Mouse (Mus musculus) hindbrain, postnatal 0 days (tissue): ENCODE measurements around the gene Klk5. TPM values are rescaled to one million over a fixed set of nuclear protein-coding genes. Genes with fewer than 3 reads are reported as not detected.

Source experiments
- ATAC-seq: fragments of 200-750 bp; cut with Nextera tagmentation; 2 replicates; pipeline ENCODE4 v1.8.0; 2017; ENCODE audit warnings: mild to moderate bottlenecking, moderate TSS enrichment, moderate library complexity
- DNase-seq: peaks from one replicate; pipeline ENCODE4 v3.0.0-alpha.2; 2015; ENCODE audit warnings: low spot score
- H3K27ac ChIP-seq: fragments of 300-500 bp; sonication (generic); 2 replicates; pipeline ENCODE4 v1.5.1; 2014; ENCODE audit warnings: mild to moderate bottlenecking
- H3K27me3 ChIP-seq: fragments of 300-500 bp; sonication (generic); 2 replicates; pipeline ENCODE4 v1.6.1; 2014; ENCODE audit warnings: low read length, mixed read lengths; ENCODE audit not compliant: insufficient read depth
- H3K36me3 ChIP-seq: fragments of 300-500 bp; sonication (generic); 2 replicates; pipeline ENCODE4 v1.6.1; 2014; ENCODE audit warnings: low read length, mixed read lengths; ENCODE audit not compliant: insufficient read depth
- H3K4me1 ChIP-seq: fragments of 300-500 bp; sonication (generic); 2 replicates; pipeline ENCODE4 v1.6.1; 2014; ENCODE audit warnings: antibody characterized with exemption, low read length, mixed read lengths; ENCODE audit not compliant: insufficient read depth
- H3K4me2 ChIP-seq: fragments of 300-500 bp; sonication (generic); 2 replicates; pipeline ENCODE4 v1.6.1; 2014; ENCODE audit warnings: low read depth, mild to moderate bottlenecking, low read length, moderate library complexity, mixed read lengths
- H3K4me3 ChIP-seq: fragments of 300-500 bp; sonication (generic); 2 replicates; pipeline ENCODE4 v1.5.1; 2014; ENCODE audit warnings: low read length
- H3K9ac ChIP-seq: fragments of 300-500 bp; sonication (generic); replicated peaks from 2 replicates; pipeline ENCODE4 v1.6.1; 2014; ENCODE audit warnings: mild to moderate bottlenecking, low read length, moderate library complexity, mixed read lengths
- H3K9me3 ChIP-seq: fragments of 300-500 bp; sonication (generic); 2 replicates; pipeline ENCODE4 v1.6.1; 2016; ENCODE audit warnings: low read length, mixed read lengths
- CTCF ChIP-seq: IDR thresholded peaks from 2 replicates; pipeline ENCODE4 v1.5.1; 2016; ENCODE audit warnings: antibody characterized with exemption, control low read depth, low read depth
- WGBS: fragments of 180-500 bp; shearing (Covaris S2); extraction: QIAGEN DNeasy Blood & Tissue Kit; methylation state at CpG from one replicate; pipeline ENCODE4 v1.1.7; 2014; 5-methylcytosine and 5-hydroxymethylcytosine counted together
- polyA plus RNA-seq: library from polyadenylated mRNA; unstranded; fragments of >200 nt; fragmentation: Nextera tagmentation; extraction: Ambion mirVana; gene quantifications from 2 replicates; pipeline ENCODE4 v1.2.1, GENCODE M21; 2015
- total RNA-seq: library from RNA; depleted of rRNA; stranded (reverse); fragments of >200 nt; gene quantifications from 2 replicates; pipeline ENCODE4 v1.2.3, GENCODE M21; 2014; rRNA removed

Klk5 gene
- total RNA-seq (not detected in 2 replicates), polyA plus RNA-seq (not detected in 2 replicates)

DNA sequence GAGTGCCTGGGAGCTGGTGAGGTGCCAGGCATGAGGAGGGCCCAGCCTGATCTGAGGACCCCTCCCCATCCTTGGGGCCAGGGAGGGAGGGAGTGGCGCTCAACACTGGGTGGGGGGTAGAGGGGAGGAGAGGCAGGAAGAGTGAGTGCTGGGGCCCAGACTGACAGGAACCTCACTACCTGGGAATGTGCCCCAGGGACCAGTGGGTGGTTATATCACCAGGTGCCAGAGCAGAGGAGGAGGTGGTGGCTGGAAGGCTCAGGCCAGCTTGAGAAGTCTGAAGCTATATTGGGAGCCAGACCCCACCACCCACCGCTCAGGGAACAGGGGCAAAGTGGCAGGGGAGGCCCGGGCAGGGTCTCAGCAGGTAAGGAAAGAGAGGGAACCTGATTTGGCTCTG, at the start of gene Klk5:
Gene Klk5, plus strand, starts transcription at position 271 of the 400 bp plus-strand sequence.
- Histone ChIP-seq H3K27ac (no peak within 1 kb of the TSS), H3K27me3 (no peaks in the 10 kb centered on the region), H3K36me3 (no peaks in the 10 kb centered on the region), H3K9ac (no peak within 1 kb of the TSS), H3K9me3 (no peaks in the 10 kb centered on the region), H3K4me2 (no peak within 1 kb of the TSS), H3K4me3 (no peak within 1 kb of the TSS), H3K4me1 (no peaks in the 10 kb centered on the region)
- no peak for ATAC-seq
- WGBS = 60% methylated on average over 2 of the region's 3 CpGs
- DNase-seq = no peak
- TF ChIP-seq CTCF = no peak

DNA sequence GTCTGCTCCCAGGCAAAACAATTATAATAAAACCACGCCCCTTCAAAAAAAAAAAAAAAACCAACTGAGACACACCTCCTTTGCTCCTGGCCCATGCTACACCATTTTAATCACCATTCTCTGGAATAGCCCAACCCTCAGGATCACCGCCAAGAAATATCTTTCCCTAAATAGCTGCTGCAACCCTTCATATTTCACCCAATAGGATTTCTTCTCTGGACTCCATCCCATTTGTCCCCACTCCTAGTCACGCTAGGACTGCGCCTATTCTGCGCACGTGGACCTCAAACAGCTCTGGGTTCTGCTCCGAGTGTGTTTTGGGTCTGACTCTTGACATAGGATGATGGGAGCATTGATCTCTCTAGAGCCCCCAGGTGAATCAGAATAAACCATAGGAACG, 45.4 kb upstream of the Klk5 start:
- Histone ChIP-seq H3K4me3 (peak overlapping the region; percentile 44), H3K9me3 (no peaks in the 10 kb centered on the region), H3K36me3 (no peaks in the 10 kb centered on the region), H3K27me3 (0 out of 2 replicates have a peak, but pooled peaks cover 10% of the 10 kb centered on the region), H3K4me1 (peaks cover 9% of the 10 kb centered on the region; the same call in 1 of the 2 replicates), H3K4me2 (peak overlapping the region; percentile 73), H3K27ac (no peak overlapping the region), H3K9ac (peak overlapping the region; percentile 45; the same call in 1 of the 2 replicates)
- TF ChIP-seq CTCF = no peak
- 6% methylated on average over 8 of the region's 8 CpGs for WGBS
- peak; percentile 5 for DNase-seq
- peak; percentile 48 for ATAC-seq

DNA sequence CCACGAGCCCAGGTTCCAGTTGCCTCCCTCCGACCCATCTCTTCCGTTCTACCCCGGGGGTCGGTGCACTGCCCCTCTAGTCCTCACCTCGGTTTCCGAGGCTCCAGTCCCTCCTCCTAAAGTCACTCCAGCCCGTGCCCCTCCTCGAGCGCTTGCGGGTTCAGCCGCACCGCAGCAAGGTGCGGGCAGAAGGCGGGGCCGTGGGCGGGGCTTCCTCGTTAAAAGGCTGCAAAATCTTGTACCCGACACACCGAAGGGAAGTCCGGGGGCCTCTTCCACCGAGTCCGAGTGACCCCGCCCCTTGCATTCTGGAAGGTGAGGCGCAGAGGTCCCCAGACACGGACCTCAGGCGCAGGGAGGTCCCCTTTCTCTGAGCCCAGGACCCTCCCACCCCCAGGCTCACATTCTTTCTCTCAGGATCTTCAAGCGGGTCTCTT, 44.4 kb upstream of the Klk5 start, which contains the start of gene Klk8:
Gene Klk8, plus strand, starts transcription at position 245 of the 437 bp plus-strand sequence.
- Histone ChIP-seq H3K9me3 (no peaks in the 10 kb centered on the region), H3K9ac (peak within 1 kb of the TSS; percentile 45), H3K36me3 (no peaks in the 10 kb centered on the region), H3K4me3 (peak within 1 kb of the TSS; percentile 44), H3K27me3 (0 out of 2 replicates have a peak, but pooled peaks cover 10% of the 10 kb centered on the region), H3K4me2 (peak within 1 kb of the TSS; percentile 73), H3K4me1 (peaks cover 9% of the 10 kb centered on the region; the same call in 1 of the 2 replicates), H3K27ac (no peak within 1 kb of the TSS)
- WGBS = under 1% methylated on average over 28 of the region's 28 CpGs
- TF ChIP-seq CTCF = no peak
- ATAC-seq = peak; percentile 53; the same call in 1 of the 2 replicates
- DNase-seq = peak; percentile 19

DNA sequence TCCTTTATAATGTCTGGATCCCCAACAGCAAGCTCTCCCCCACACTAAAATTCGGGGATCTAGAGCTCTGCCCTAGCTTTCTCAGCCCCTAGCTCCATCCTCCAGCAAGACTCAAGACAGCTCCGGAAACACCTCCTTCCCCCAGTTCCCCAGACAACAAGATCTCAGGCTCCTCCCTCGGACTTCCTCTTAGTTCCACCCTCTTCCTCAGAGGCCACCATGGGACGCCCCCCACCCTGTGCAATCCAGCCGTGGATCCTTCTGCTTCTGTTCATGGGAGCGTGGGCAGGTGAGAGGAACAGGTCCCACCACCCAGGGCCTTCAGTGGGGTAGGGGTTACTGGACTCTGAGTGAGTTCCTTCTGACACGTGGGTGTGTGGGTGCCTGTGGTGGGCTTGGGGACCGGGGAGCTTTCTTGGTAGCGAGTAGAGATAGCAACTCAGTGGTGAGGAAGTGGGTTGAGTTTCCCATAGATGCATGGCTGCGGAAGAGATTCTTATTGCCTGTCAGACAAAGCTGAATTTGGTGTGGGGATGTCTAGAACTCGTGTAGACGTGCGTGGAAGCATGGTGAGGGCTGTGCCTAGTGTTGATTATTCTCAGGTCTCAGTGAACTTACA, 43.8 kb upstream of the Klk5 start:
- Histone ChIP-seq H3K27me3 (0 out of 2 replicates have a peak, but pooled peaks cover 10% of the 10 kb centered on the region), H3K36me3 (no peaks in the 10 kb centered on the region)
- DNase-seq = no peak

DNA sequence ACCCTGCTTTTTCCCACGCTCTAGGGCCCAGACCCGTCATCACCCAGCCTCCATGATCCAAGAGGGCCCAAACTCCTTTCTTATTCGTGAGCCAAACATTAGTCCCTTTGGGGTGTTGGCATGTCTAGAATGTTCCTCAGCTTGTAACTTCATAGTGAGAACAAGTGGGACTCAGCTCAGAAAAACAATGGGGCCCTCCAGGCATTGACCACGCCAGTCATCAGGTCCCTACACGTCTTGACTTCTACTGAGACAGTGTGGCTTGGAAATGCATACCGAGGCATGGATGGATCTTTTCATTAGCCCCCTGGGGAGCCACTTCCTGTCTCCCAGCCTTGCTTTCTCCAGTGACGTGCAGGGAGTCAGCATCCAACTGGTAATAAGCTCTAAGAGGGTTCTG, 41.9 kb upstream of the Klk5 start:
- Histone ChIP-seq H3K4me3 (no peak overlapping the region), H3K4me2 (no peak overlapping the region), H3K4me1 (peaks cover 9% of the 10 kb centered on the region; the same call in 1 of the 2 replicates), H3K9me3 (no peaks in the 10 kb centered on the region), H3K27ac (no peak overlapping the region), H3K27me3 (0 out of 2 replicates have a peak, but pooled peaks cover 10% of the 10 kb centered on the region), H3K9ac (no peak overlapping the region), H3K36me3 (no peaks in the 10 kb centered on the region)
- DNase-seq (no peak), ATAC-seq (no peak)
- TF ChIP-seq CTCF = no peak
- 74% methylated on average over 7 of the region's 7 CpGs for WGBS

More for the DNA sequence above, 43.8 kb upstream of the Klk5 start:
- Histone ChIP-seq H3K4me1 (peaks cover 9% of the 10 kb centered on the region; the same call in 1 of the 2 replicates), H3K4me3 (peak overlapping the region; percentile 44), H3K27ac (no peak overlapping the region), H3K9ac (peak overlapping the region; percentile 45; the same call in 1 of the 2 replicates), H3K9me3 (no peaks in the 10 kb centered on the region), H3K4me2 (peak overlapping the region; percentile 73)
- WGBS = 41% methylated on average over 13 of the region's 13 CpGs
- no peak for TF ChIP-seq CTCF
- ATAC-seq = 0 out of 2 replicates have a peak, but pooled peaks have one; percentile 36

DNA sequence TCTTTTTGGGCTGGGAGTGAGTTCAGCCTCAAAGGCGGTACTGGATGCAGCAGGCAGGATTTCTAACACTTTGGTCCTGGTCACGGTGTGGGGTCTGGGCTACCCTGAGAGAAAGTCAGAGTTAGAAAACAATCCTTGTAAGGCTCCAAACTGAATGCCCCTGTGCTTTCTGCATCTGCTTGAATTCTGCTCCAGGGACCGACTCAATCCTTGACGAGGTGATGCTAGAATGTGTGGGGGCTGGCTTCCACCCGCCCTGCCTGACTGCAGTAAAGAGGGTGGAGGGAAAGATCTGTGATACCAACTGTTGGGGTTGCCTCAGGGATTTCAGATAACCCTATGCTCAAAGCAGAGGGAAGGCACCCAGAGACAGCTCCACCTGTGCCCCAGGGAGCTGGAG, 30.8 kb upstream of the Klk5 start, which contains the start of gene Klk7:
Gene Klk7, plus strand, starts transcription at position 301 of the 400 bp plus-strand sequence.
- H3K36me3 ChIP-seq = no peaks in the 10 kb centered on the region
- no peak within 1 kb of the TSS for H3K4me2 ChIP-seq
- no peak within 1 kb of the TSS for H3K27ac ChIP-seq
- H3K9me3 ChIP-seq = no peaks in the 10 kb centered on the region
- no peak for TF ChIP-seq CTCF
- H3K27me3 ChIP-seq = no peaks in the 10 kb centered on the region
- H3K4me3 ChIP-seq = no peak within 1 kb of the TSS
- H3K4me1 ChIP-seq = no peaks in the 10 kb centered on the region
- no peak within 1 kb of the TSS for H3K9ac ChIP-seq
- 56% methylated on average over 5 of the region's 5 CpGs for WGBS
- ATAC-seq (no peak), DNase-seq (no peak)
